Mouse (Mus musculus): ENCODE data around the gene Slc6a19.
A peak's percentile ranks its signal among the peaks of the same experiment; 100 is the strongest.

Gene Slc6a19

DNA sequence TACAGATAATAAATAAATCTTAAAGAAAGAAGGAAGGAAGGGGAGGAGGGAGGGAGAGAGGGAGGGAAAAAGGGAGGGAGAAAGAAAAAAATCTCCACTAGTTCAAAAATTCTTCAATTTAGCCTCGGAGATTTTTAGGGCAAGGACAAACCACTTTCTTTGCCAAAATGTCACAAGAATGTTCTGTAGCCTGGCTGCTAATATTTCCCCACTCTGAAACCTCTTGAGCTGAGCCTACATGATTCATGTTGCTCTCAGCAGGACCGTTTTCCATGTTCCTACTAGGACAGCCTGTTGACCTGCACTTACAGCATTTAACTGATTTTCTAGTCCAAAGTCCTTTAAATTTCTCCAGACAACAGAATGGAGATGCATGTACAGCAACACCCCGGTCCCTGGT, 49.7 kb downstream of the Slc6a19 start:
- no peak for DNase-seq

- no peak for DNase-seq
These were observed 51.4 kb downstream of the Slc6a19 start for GRCm38 (mm10) chr13:73653266-73653665.

- DNase-seq, result peak; percentile 42 to 46
These were observed 58.1 kb downstream of the Slc6a19 start for GRCm38 (mm10) chr13:73646397-73647087.

DNA sequence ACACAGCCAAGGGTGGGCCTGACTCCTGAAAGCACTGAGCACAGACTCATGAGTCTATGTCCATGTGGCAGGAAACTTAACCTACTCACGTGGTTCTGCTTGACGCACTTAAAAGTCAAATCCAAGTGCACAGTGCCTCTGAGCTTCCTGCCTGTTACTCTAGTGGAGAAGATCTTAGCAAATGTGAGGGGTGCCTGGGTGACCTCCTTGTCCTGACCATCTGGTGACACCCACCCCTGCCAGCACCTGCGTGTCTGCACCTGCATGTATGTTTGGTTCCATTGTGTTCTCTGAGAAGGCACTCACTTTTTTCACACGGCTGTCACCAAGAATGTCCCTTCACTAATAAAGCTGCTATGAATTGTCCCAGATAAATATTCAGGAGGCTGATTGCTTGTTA, 63.4 kb downstream of the Slc6a19 start:
- DNase-seq, result no peak

DNA sequence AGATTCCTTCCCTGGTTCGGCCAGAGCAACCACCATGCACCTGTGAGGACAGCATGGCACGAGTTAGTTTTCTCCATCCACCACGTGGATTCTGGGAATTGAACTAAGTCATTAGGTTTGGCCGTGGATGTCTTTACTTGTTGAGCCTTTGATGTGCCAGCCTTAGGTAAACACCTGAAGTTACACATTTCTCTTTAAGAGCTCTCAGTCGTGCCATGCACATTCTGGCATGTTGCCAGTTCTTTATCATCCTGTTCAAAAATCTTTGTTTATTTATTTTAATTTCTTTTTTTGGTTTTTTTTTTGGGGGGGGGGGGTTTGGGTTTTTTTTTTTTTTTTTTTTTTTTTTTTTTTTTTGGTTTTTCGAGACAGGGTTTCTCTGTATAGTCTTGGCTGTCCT, 66.8 kb downstream of the Slc6a19 start:
- no peak for DNase-seq

GRCm38 (mm10) chr13:73631837-73632236, 72.8 kb downstream of the Slc6a19 start:
- no peak for DNase-seq
